Mouse (Mus musculus) thymus, postnatal 10 days (tissue): ENCODE measurements around the gene Mapk8ip3.
"Not testable (repeated sequence)": the region's sequence is repeated elsewhere in the genome, so short reads cannot be mapped to it uniquely, and the experiment has no call there.

ENCODE experiments used
- DNase-seq, 2 experiments: peaks; one replicate each; pipeline ENCODE4 v3.0.0; 2021; ENCODE audit warnings: low spot score in 2 of 2

The Mapk8ip3 gene

DNA sequence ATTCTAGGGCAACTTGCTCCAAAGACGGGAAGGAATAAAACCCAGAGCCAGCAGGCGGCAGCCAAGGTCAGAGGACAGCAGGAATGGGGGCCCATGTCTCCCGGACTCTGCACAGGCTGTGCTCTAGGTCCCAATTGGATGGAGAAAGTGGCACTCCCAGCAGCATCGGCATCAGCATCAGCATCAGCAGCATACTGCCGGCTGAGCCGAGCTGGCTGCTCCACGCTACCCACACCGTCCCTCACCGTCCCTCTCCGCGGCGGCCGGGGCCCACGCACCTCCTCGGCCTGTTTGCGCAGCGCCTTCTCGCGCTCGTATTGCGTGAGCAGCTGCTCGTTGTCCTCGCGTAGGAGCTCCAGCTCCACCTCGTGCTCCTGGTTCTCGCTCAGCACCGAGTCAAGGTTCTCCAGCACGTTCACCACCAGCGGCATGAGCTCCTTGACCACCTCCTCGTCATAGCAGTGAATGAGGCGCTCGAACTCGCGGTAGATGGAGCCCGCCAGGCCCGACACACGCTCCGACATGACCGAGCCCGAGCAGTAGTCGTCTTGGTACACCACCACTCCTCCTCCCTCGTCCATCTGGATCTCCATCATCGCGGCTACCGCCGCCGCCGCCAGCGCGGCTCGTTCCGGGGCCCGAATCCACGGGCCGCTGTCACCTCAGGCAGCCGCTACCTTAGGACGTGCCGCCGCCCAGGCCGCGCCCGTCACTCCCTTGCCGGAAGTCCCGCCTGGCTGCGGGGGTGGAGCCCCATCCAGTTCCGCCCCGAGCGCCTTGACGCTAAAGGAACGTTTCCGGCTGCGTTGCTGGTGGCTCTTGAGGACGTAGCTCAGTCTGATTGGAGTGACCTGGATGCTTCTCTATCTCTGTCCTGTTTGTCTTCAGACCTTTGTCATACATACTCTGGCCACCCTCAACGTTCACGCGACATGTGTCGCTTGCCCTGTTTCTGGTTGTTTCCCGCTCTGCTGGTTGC lies at the start of gene Mapk8ip3:
Mapk8ip3 (minus strand) TSS at position 719 of the 979 bp plus-strand sequence.
- peak; percentile 91 to 95 for DNase-seq

- no peak for DNase-seq
Measured at GRCm38 (mm10) chr17:24960852-24961715, 24.3 kb upstream of the Mapk8ip3 start.

- peak; percentile 95 for DNase-seq
Measured at GRCm38 (mm10) chr17:24960135-24960851, 23.5 kb upstream of the Mapk8ip3 start, which contains the start of gene Jpt2. Jpt2 (minus strand) TSS chr17:24960689.

DNA sequence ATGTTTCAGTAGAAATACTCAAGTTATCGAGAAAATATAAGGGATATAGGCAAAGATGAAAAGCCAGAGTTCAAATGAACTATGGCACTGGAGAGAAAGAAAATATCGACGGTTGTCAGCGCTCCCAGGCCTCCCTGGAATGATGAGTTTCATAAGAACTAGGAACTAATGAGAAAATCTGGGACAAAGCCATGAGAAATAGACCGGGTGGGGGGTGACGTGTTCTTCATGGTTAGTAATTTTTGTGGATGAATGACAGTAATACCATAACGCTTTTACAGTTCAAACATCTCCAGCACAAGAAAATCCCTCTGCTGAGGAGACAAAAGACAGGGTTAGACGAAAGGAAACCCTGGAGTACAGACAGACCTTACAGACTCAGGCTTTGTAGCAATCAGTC lies 22.6 kb upstream of the Mapk8ip3 start:
- no peak for DNase-seq

DNA sequence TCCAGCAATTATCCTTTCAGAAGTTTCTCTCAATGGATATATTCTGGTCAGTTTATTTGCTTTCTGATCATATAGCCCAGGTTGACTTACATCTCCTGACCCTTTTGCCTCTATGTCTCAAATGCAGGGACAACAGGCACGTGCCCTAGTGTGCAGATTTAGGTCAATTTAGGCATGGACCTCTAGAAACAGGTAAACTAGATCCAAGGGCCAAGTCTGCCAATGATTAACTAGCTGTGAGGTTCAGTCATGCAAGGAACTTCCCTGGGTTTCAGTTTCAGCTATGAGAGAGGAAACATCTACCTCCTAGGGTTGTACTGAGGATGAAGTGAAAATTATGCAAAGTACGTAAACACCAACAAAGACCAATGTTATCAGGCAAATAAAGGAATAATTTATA lies 16.5 kb upstream of the Mapk8ip3 start:
- DNase-seq: no peak

- no peak for DNase-seq
Measured at GRCm38 (mm10) chr17:24950671-24951070, 13.9 kb upstream of the Mapk8ip3 start.

GRCm38 (mm10) chr17:24948204-24948603 lies 11.4 kb upstream of the Mapk8ip3 start:
- no peak for DNase-seq

GRCm38 (mm10) chr17:24943589-24943988 lies 6.8 kb upstream of the Mapk8ip3 start:
- not testable (repeated sequence) for DNase-seq

GRCm38 (mm10) chr17:24943036-24943435 lies 6.3 kb upstream of the Mapk8ip3 start:
- no peak for DNase-seq

- DNase-seq: peak in 1 of 2 experiments; percentile 22
Measured at GRCm38 (mm10) chr17:24942453-24942852, 5.7 kb upstream of the Mapk8ip3 start.

- no peak for DNase-seq
Measured at GRCm38 (mm10) chr17:24937266-24937665, 489 bp upstream of the Mapk8ip3 start.

- no peak for DNase-seq
Measured at GRCm38 (mm10) chr17:24935666-24936065, 1.1 kb downstream of the Mapk8ip3 start.

GRCm38 (mm10) chr17:24934926-24935325 lies 1.9 kb downstream of the Mapk8ip3 start:
- DNase-seq: no peak

GRCm38 (mm10) chr17:24933163-24933562 lies 3.6 kb downstream of the Mapk8ip3 start:
- DNase-seq: no peak

- no peak for DNase-seq
Measured at GRCm38 (mm10) chr17:24932431-24932830, 4.3 kb downstream of the Mapk8ip3 start.

GRCm38 (mm10) chr17:24929506-24929905 lies 7.3 kb downstream of the Mapk8ip3 start:
- DNase-seq: no peak

DNA sequence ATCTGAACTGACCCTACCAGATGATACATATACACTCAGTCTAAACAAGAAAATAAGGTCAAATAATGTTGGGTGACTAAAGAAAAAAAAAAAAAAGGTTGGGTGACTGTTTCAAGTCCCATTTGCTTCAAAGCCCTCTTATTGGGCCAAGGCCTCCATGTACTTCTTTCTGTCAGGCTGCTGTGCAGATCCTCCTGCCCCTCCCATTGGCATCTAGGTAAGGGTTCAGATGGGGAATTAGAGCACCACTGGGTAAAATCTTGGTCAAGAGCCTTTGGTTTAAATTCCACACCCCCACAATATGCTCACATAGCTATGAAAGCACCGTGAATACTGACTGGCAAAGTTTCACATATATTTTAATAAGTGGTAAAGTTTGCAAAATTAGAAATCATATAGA lies 13.5 kb downstream of the Mapk8ip3 start:
- DNase-seq: no peak

DNA sequence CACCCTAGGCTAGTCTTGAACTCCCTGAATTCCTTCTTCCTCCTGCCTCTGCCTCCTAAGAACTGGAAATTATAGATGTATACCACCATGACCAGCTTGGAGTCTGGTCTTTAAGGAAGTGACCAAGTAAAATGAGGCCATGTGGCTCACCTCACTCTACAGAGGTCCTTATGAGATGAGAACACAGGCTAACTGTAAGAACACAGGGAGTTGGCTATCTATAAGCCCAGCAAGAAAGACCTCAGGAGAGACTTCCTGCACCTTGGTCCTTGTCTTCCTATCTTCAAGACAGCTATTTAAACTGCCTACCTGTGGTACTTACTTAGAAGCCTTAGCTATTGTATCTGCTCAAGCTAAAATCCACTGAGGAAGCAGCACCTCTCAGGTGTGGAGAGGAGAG lies 22.8 kb downstream of the Mapk8ip3 start:
- DNase-seq: no peak

DNA sequence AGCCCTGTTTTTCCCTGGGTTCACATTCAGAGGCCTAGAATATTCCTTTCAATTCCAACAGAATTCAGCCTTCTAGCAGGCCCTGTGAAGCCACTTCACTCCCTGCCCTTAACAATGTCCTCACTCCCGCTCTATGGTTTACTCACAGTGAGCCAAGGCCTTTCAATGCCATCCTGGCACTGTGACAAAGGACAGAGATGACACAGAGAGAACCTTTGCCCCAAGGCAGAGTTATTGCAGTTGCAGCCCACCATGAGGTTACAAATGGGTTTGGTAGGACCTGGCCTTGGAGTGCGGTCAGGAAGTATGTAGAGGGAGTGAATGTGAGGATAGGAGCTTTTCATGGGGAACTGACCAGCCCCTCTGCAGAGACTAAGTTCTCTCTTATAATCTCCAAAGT lies 29.2 kb downstream of the Mapk8ip3 start:
- no peak for DNase-seq

DNA sequence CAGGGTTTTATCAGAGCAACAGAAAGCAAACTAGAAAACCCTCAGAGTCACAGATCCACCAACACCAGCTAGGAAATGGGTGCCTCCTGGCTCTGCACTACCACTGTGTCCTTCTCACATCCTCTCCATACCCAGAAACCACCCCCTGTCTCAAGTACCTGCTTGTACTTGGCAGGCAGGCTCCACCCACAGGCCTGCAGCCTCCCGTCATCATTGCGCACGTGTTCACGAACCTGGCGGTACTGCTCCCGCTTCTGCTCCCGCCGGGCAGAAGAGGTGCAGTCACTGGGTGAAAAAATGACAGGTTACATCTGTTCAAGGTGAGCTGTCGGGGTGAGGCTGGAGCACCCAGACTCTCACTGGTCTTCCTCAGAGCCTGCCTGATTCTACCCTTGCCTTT lies 33.0 kb downstream of the Mapk8ip3 start:
- no peak for DNase-seq

- peak in 1 of 2 experiments; percentile 42 for DNase-seq
Measured at GRCm38 (mm10) chr17:24902671-24903474, 33.9 kb downstream of the Mapk8ip3 start.
